Mouse (Mus musculus) heart, adult 2 months (tissue): ENCODE data around the gene Gpc1. TPM values are rescaled to one million over a fixed set of nuclear protein-coding genes. Genes with fewer than 3 reads are reported as not detected.

ENCODE experiments used
- DNase-seq, 2 experiments: peaks; one replicate each; pipeline ENCODE4 v3.0.0; 2021
- H3K27ac ChIP-seq: fragments of 200-600 bp; 2 replicates; pipeline ENCODE4 v1.8.1; 2022
- H3K27me3 ChIP-seq: fragments of 200-500 bp; 2 replicates; pipeline ENCODE4 v1.6.1; 2012; ENCODE audit warnings: mild to moderate bottlenecking, low read length, inconsistent platforms, mixed read lengths; ENCODE audit not compliant: control insufficient read depth, insufficient read depth
- H3K36me3 ChIP-seq: fragments of 200-500 bp; 2 replicates; pipeline ENCODE4 v1.6.1; 2012; ENCODE audit warnings: low read length, inconsistent platforms; ENCODE audit not compliant: control insufficient read depth, insufficient read depth
- H3K4me1 ChIP-seq: fragments of 200-500 bp; 2 replicates; pipeline ENCODE4 v1.6.1; 2011; ENCODE audit warnings: low read length; ENCODE audit not compliant: control insufficient read depth, insufficient read depth
- H3K4me3 ChIP-seq: fragments of 200-600 bp; 2 replicates; pipeline ENCODE4 v1.8.1; 2022
- H3K79me2 ChIP-seq: fragments of 200-500 bp; replicated peaks from 2 replicates; pipeline ENCODE4 v1.6.1; 2012; ENCODE audit warnings: mild to moderate bottlenecking, inconsistent platforms, low read length, moderate library complexity, mixed read lengths; ENCODE audit not compliant: control insufficient read depth, insufficient read depth
- H3K9ac ChIP-seq: fragments of 200-500 bp; 2 replicates; pipeline ENCODE4 v1.6.1; 2012; ENCODE audit warnings: low read depth, mild to moderate bottlenecking, control low read depth, inconsistent platforms, low read length, mixed read lengths
- CTCF ChIP-seq: fragments of 200-600 bp; IDR thresholded peaks from 2 replicates; pipeline ENCODE4 v1.8.1; 2022; ENCODE audit warnings: antibody characterized with exemption, mild to moderate bottlenecking, moderate library complexity
- EP300 ChIP-seq: fragments of 200-500 bp; IDR thresholded peaks from 2 replicates; pipeline ENCODE4 v1.6.1; 2011; ENCODE audit warnings: low read depth, low read length, control low read depth; ENCODE audit not compliant: insufficient read depth
- POLR2A ChIP-seq: fragments of 200-500 bp; IDR thresholded peaks from 2 replicates; pipeline ENCODE4 v1.6.1; 2011; ENCODE audit warnings: mild to moderate bottlenecking, low read depth, low read length, control low read depth; ENCODE audit not compliant: insufficient read depth
- WGBS: fragments of 180-500 bp; shearing (Covaris S2); methylation state at CpG from one replicate; pipeline ENCODE4 v1.1.7; 2018; 5-methylcytosine and 5-hydroxymethylcytosine counted together
- intact Hi-C: fragments of 180-260 bp; cut with DNase I; formaldehyde crosslinking; loops from one replicate; pipeline ENCODE4 v1.15.1; 2025
- polyA plus RNA-seq: library from polyadenylated mRNA; depleted of rRNA; stranded (reverse); fragments of >200 nt; gene quantifications from 2 replicates; pipeline ENCODE4 v1.2.3, GENCODE M21; 2012
- total RNA-seq, 2 experiments: library from RNA; stranded (reverse); gene quantifications; 2 replicates each; pipeline ENCODE4 v1.2.3; 2021

Gene Gpc1
- total and polyA plus RNA-seq, 3 experiments: 249 to 505 (median 428) TPM

GRCm38 (mm10) chr1:92866170-92866569 is 34.7 kb downstream of the Gpc1 start:
- Histone ChIP-seq H3K36me3 (no peaks in the 10 kb centered on the region), H3K27me3 (no peaks in the 10 kb centered on the region), H3K27ac (no peak overlapping the region), H3K4me3 (no peak overlapping the region), H3K79me2 (no peaks in the 10 kb centered on the region), H3K4me1 (no peaks in the 10 kb centered on the region), H3K9ac (no peak overlapping the region)
- 54% methylated on average over 2 of the region's 2 CpGs for WGBS
- DNase-seq: no peak
- intact Hi-C loops: no loop called here
- TF ChIP-seq CTCF: no peak
- TF ChIP-seq EP300: no peak
- TF ChIP-seq POLR2A: no peak

GRCm38 (mm10) chr1:92869985-92870384 is 38.5 kb downstream of the Gpc1 start:
- no peak for TF ChIP-seq CTCF
- no peak for TF ChIP-seq POLR2A
- TF ChIP-seq EP300: no peak
- no peak overlapping the region for H3K4me3 ChIP-seq
- H3K4me1 ChIP-seq: no peaks in the 10 kb centered on the region
- no peak overlapping the region for H3K9ac ChIP-seq
- WGBS: 81% methylated on average over 2 of the region's 2 CpGs
- intact Hi-C loops: no loop called here
- DNase-seq: no peak
- no peaks in the 10 kb centered on the region for H3K36me3 ChIP-seq
- H3K79me2 ChIP-seq: no peaks in the 10 kb centered on the region
- no peak overlapping the region for H3K27ac ChIP-seq
- H3K27me3 ChIP-seq: no peaks in the 10 kb centered on the region

GRCm38 (mm10) chr1:92872666-92873065 is 41.2 kb downstream of the Gpc1 start:
- no peak overlapping the region for H3K27ac ChIP-seq
- intact Hi-C loops: no loop called here
- no peak for TF ChIP-seq EP300

GRCm38 (mm10) chr1:92874011-92874410 is 42.6 kb downstream of the Gpc1 start:
- H3K36me3 ChIP-seq: no peaks in the 10 kb centered on the region
- DNase-seq: no peak
- no peak overlapping the region for H3K9ac ChIP-seq
- no peaks in the 10 kb centered on the region for H3K79me2 ChIP-seq
- intact Hi-C loops: no loop called here
- TF ChIP-seq EP300: no peak
- no peak for TF ChIP-seq CTCF
- no peak for TF ChIP-seq POLR2A
- WGBS: 81% methylated on average over 3 of the region's 3 CpGs
- no peaks in the 10 kb centered on the region for H3K4me1 ChIP-seq
- H3K4me3 ChIP-seq: no peak overlapping the region
- H3K27ac ChIP-seq: no peak overlapping the region
- no peaks in the 10 kb centered on the region for H3K27me3 ChIP-seq

More at GRCm38 (mm10) chr1:92872666-92873065, 41.2 kb downstream of the Gpc1 start:
- no peaks in the 10 kb centered on the region for H3K27me3 ChIP-seq
- H3K9ac ChIP-seq: no peak overlapping the region
- H3K36me3 ChIP-seq: no peaks in the 10 kb centered on the region
- no peaks in the 10 kb centered on the region for H3K79me2 ChIP-seq
- no peaks in the 10 kb centered on the region for H3K4me1 ChIP-seq
- no peak for DNase-seq
- 86% methylated on average over 7 of the region's 7 CpGs for WGBS
- no peak overlapping the region for H3K4me3 ChIP-seq

DNA sequence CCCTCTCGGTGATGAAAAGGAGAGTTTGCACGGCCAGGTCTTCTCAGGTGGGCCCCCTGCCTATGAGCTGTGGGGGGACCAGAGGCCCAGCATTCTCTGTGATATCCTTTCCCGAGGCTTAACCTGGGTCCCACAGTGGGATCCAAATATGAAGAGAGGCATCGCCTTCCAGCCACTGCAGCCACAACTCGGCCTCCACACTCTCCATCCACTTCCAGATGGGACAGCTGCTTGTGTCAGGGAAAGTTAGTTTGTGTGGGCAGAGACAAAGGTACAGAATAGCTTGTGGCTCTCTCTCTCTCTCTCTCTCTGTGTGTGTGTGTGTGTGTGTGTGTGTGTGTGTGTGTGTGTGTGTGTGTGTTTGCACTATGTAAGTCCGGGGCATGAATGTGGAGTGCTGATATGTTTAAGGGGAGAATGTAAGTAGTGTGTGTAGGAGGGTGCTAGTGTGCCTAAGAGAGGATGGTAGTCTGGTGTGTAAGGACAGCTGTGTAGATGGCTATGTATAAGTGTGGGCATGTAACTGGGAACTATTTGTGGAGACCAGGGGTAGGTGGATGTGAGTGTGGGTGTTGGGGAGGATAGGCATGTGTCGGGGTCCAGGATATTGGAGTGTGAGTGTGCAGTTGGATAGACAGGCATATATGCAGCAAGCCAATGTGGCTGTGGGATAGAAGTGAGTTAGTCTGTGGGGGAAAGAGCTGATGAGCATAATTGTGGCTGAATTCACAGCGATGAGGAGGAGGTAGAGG is 44.1 kb downstream of the Gpc1 start:
- intact Hi-C loops: no loop called here
- Histone ChIP-seq H3K27me3 (no peaks in the 10 kb centered on the region), H3K79me2 (no peaks in the 10 kb centered on the region), H3K27ac (no peak overlapping the region), H3K36me3 (no peaks in the 10 kb centered on the region), H3K4me1 (no peaks in the 10 kb centered on the region), H3K4me3 (no peak overlapping the region), H3K9ac (no peak overlapping the region)
- TF ChIP-seq POLR2A: no peak
- TF ChIP-seq CTCF: no peak
- no peak for TF ChIP-seq EP300
- DNase-seq: no peak
- 67% methylated on average over 8 of the region's 8 CpGs for WGBS

GRCm38 (mm10) chr1:92877431-92877978 is 46.1 kb downstream of the Gpc1 start:
- Histone ChIP-seq H3K27me3 (no peaks in the 10 kb centered on the region), H3K79me2 (no peaks in the 10 kb centered on the region), H3K9ac (no peak overlapping the region), H3K4me1 (no peaks in the 10 kb centered on the region), H3K27ac (no peak overlapping the region), H3K4me3 (no peak overlapping the region), H3K36me3 (no peaks in the 10 kb centered on the region)
- no peak for DNase-seq
- TF ChIP-seq POLR2A: no peak
- TF ChIP-seq CTCF: no peak
- TF ChIP-seq EP300: no peak
- 65% methylated on average over 12 of the region's 12 CpGs for WGBS
- intact Hi-C loops: no loop called here
